Mouse (Mus musculus) liver, embryonic 16.5 days (tissue): ENCODE results near the gene Fbxo31. TPM values are rescaled to one million over a fixed set of nuclear protein-coding genes. Genes with fewer than 3 reads are reported as not detected.
A peak's percentile ranks its signal among the peaks of the same experiment; 100 is the strongest.
"Not testable (repeated sequence)": the region's sequence is repeated elsewhere in the genome, so short reads cannot be mapped to it uniquely, and the experiment has no call there.

Source experiments
- ATAC-seq: fragments of 200-750 bp; cut with Nextera tagmentation; 2 replicates; pipeline ENCODE4 v1.8.0; 2017; ENCODE audit warnings: low read depth, mild to moderate bottlenecking, moderate number of reproducible peaks, moderate library complexity
- H3K27ac ChIP-seq: fragments of 300-500 bp; sonication (generic); 2 replicates; pipeline ENCODE4 v1.5.1; 2014; ENCODE audit warnings: mild to moderate bottlenecking, low read length
- H3K27me3 ChIP-seq: fragments of 300-500 bp; sonication (generic); 2 replicates; pipeline ENCODE4 v1.6.1; 2014; ENCODE audit warnings: low read depth, low read length, mixed read lengths; ENCODE audit not compliant: control insufficient read depth, insufficient read depth
- H3K36me3 ChIP-seq: fragments of 300-500 bp; sonication (generic); 2 replicates; pipeline ENCODE4 v1.6.1; 2014; ENCODE audit warnings: mild to moderate bottlenecking; ENCODE audit not compliant: control insufficient read depth, insufficient read depth
- H3K4me1 ChIP-seq: fragments of 300-500 bp; sonication (generic); 2 replicates; pipeline ENCODE4 v1.6.1; 2014; ENCODE audit warnings: low read depth, low read length, mixed read lengths; ENCODE audit not compliant: control insufficient read depth
- H3K4me2 ChIP-seq: fragments of 300-500 bp; sonication (generic); 2 replicates; pipeline ENCODE4 v1.6.1; 2014; ENCODE audit warnings: low read depth, low read length, mixed read lengths
- H3K4me3 ChIP-seq: fragments of 300-500 bp; sonication (generic); 2 replicates; pipeline ENCODE4 v1.5.1; 2014; ENCODE audit warnings: low read depth, mild to moderate bottlenecking, low read length
- H3K9ac ChIP-seq: fragments of 300-500 bp; sonication (generic); 2 replicates; pipeline ENCODE4 v1.6.1; 2014; ENCODE audit warnings: low read depth, low read length
- H3K9me3 ChIP-seq: fragments of 300-500 bp; sonication (generic); replicated peaks from 2 replicates; pipeline ENCODE4 v1.6.1; 2016; ENCODE audit warnings: low read length; ENCODE audit not compliant: control insufficient read depth
- WGBS: fragments of 180-500 bp; shearing (Covaris S2); extraction: QIAGEN DNeasy Blood & Tissue Kit; methylation state at CpG from one replicate; pipeline ENCODE4 v1.1.7; 2014; ENCODE audit not compliant: insufficient replicate concordance; 5-methylcytosine and 5-hydroxymethylcytosine counted together
- polyA plus RNA-seq: library from polyadenylated mRNA; unstranded; fragments of >200 nt; fragmentation: Nextera tagmentation; extraction: Ambion mirVana; gene quantifications from 2 replicates; pipeline ENCODE4 v1.2.1, GENCODE M21; 2015

Fbxo31 gene
- polyA plus RNA-seq, 1 experiment from 2014 or later: 9.0 TPM

DNA sequence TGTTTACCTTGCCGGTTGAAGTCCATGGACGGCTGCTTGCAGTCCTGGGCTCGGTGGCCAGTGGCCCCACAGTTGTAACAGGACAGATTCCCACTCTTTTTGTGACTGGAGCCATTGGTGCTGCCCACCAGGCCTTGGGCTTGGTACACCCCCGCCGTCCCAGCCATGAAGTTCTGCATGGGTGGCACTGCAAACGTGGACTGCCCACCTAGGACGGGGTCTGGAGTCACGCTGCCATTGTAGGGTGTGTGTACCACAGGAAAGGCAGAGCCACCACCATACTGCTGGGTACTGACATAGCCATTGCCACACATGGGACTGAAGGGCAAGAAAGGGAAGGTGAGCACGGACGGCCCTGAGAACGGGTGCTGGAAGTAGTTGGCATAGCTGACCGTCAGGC is 25.2 kb upstream of the Fbxo31 start:
- no peaks in the 10 kb centered on the region for H3K4me1 ChIP-seq
- no peaks in the 10 kb centered on the region for H3K27me3 ChIP-seq
- no peak overlapping the region for H3K9ac ChIP-seq
- H3K36me3 ChIP-seq: no peaks in the 10 kb centered on the region
- H3K27ac ChIP-seq: no peak overlapping the region
- H3K4me3 ChIP-seq: no peak overlapping the region
- no peak for ATAC-seq
- H3K9me3 ChIP-seq: no peaks in the 10 kb centered on the region
- H3K4me2 ChIP-seq: no peak overlapping the region
- WGBS: 75% methylated on average over 12 of the region's 12 CpGs

DNA sequence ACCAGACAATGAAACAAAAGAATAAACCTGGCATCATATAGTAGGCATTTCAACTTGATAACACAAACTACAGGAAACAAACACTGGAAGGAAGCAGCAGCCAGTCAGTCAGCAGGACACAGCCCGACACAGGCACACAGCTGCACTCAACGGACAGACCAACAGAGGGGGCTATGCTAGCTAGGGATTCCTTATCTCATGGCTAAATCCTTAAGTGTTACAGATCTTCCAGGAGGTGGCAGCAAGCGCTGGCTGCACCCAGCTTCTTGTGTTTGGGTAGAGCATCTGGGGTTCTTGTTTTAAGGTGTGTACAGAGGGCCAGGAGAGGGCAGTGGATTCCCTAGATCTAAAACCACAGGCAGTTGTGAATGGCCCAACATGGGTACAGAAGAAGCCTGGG is 24.3 kb upstream of the Fbxo31 start:
- WGBS: 14% methylated on average over 3 of the region's 3 CpGs
- Histone ChIP-seq H3K9me3 (no peaks in the 10 kb centered on the region), H3K27me3 (no peaks in the 10 kb centered on the region), H3K9ac (no peak overlapping the region), H3K36me3 (peaks cover 4% of the 10 kb centered on the region; the same call in 1 of the 2 replicates), H3K27ac (no peak overlapping the region), H3K4me3 (no peak overlapping the region), H3K4me1 (no peaks in the 10 kb centered on the region), H3K4me2 (no peak overlapping the region)
- ATAC-seq: peak; percentile 30; the same call in 1 of the 2 replicates

DNA sequence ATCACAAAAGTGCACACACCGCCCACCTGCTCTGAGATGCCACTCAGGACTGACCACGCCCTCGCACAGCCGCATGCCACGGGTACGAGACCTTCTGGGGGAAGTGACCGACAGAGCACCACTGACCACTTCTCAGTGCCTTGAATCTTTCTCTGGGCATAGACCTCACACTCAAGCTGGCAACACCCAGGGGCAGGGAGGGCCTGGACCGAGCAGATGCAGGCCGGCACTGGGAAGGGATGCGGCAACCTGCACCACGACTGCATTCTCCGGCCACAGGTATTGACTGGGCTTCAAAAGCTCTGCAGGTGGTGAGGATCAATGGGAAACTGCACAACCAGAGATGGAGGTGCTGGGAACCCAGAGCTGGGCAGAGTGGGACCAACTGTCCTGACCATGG is 23.8 kb upstream of the Fbxo31 start:
- no peak overlapping the region for H3K4me2 ChIP-seq
- H3K4me1 ChIP-seq: no peaks in the 10 kb centered on the region
- H3K27ac ChIP-seq: no peak overlapping the region
- no peaks in the 10 kb centered on the region for H3K27me3 ChIP-seq
- no peak for ATAC-seq
- H3K4me3 ChIP-seq: no peak overlapping the region
- no peaks in the 10 kb centered on the region for H3K9me3 ChIP-seq
- WGBS: 80% methylated on average over 12 of the region's 12 CpGs
- peaks cover 9% of the 10 kb centered on the region; the same call in 1 of the 2 replicates for H3K36me3 ChIP-seq
- H3K9ac ChIP-seq: no peak overlapping the region

DNA sequence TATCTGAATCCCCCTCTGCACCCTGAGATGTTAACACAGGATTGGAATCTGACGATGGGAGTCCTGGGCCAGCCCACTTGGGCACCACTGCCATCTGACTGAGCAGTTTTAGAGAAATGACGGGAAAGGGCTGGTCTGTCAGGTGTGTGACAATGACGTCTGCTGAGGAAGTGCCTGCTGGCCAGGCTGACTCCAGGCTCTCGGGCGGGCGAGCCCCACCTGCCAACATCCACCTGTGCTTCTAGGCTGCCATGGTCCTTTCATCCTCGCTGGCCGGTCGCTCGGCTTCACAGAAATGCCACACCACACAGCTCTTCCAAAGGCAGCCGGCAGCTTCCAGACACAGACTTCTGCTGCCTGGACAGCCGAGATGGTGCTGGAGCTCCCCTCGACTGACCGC is 21.2 kb upstream of the Fbxo31 start:
- ATAC-seq: no peak
- H3K36me3 ChIP-seq: peaks cover 26% of the 10 kb centered on the region

DNA sequence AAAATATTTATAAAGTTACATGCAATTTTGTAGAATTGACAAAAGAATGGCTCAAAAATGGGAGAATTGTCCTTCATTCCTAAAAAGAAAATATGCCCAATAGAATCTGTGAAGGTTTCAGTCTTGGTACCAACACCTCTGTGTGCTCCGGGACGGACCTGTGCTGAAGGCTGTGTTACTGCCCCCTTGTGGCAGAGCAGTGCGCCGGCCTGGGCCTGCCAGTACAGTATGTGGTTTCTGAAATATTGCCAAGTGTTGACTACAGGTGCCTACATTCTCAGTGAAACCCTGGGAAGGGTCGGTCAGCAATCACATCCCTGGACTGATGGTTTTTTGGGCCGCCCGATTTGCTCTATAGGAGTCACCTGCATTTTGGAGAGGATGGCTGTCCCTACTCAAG is 20.3 kb upstream of the Fbxo31 start:
- no peaks in the 10 kb centered on the region for H3K4me1 ChIP-seq
- H3K36me3 ChIP-seq: peaks cover 35% of the 10 kb centered on the region
- peak; percentile 77 for ATAC-seq
- H3K9ac ChIP-seq: no peak overlapping the region
- H3K4me3 ChIP-seq: no peak overlapping the region
- H3K27me3 ChIP-seq: no peaks in the 10 kb centered on the region
- H3K4me2 ChIP-seq: no peak overlapping the region
- 26% methylated on average over 7 of the region's 7 CpGs for WGBS
- H3K27ac ChIP-seq: no peak overlapping the region
- no peaks in the 10 kb centered on the region for H3K9me3 ChIP-seq

More for the DNA sequence above, 21.2 kb upstream of the Fbxo31 start:
- no peak overlapping the region for H3K27ac ChIP-seq
- WGBS: 78% methylated on average over 14 of the region's 14 CpGs
- H3K4me3 ChIP-seq: no peak overlapping the region
- H3K9me3 ChIP-seq: no peaks in the 10 kb centered on the region
- H3K4me1 ChIP-seq: no peaks in the 10 kb centered on the region
- H3K4me2 ChIP-seq: no peak overlapping the region
- H3K9ac ChIP-seq: no peak overlapping the region
- no peaks in the 10 kb centered on the region for H3K27me3 ChIP-seq

DNA sequence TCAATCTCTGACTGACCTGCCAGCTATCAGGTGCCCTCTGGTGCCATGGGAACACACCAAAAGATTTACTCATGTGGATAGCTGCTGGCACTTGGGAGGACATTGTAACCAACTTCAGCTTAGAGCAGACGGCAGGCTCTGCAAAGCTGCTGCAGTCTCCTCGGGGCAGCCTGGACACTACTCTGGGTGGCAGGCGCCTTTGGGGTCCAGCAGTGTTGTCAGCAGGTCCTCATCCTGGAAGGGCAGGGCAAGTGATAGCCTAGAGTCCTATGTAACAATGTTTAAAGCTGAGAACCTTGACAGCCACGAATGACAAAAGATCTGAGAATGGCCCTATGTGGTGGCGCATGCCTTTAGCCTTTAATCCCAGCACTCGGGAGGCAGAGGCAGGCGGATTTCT is 19.6 kb upstream of the Fbxo31 start:
- 81% methylated on average over 7 of the region's 7 CpGs for WGBS
- Histone ChIP-seq H3K27me3 (no peaks in the 10 kb centered on the region), H3K9ac (no peak overlapping the region), H3K4me2 (no peak overlapping the region), H3K4me1 (no peaks in the 10 kb centered on the region), H3K4me3 (no peak overlapping the region), H3K36me3 (peaks cover 42% of the 10 kb centered on the region), H3K9me3 (no peaks in the 10 kb centered on the region), H3K27ac (no peak overlapping the region)
- no peak for ATAC-seq

DNA sequence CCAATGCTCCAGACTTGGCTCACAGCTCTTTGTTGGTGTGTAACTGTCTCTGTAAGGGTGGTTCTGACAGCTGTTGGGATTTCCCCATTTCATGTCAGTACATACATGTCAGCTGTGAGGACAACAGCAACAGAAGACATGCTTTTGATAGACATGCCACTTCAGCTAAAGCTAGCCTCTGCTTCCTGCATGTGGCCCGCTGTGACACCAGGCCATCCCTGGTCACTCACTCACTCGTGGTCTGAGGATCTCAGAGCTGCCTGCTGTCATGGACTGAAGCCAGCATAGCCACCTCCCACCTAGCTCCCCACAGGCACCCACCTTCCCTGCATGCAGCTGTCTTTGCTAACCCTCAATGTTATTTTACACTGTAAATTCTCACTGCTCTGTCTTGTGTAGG is 18.9 kb upstream of the Fbxo31 start:
- H3K9ac ChIP-seq, H3K4me1 ChIP-seq, H3K4me2 ChIP-seq, H3K4me3 ChIP-seq, ATAC-seq, H3K9me3 ChIP-seq, H3K27ac ChIP-seq, H3K27me3 ChIP-seq: not testable (repeated sequence)
- 80% methylated on average over 2 of the region's 2 CpGs for WGBS
- H3K36me3 ChIP-seq: peaks cover 42% of the 10 kb centered on the region

DNA sequence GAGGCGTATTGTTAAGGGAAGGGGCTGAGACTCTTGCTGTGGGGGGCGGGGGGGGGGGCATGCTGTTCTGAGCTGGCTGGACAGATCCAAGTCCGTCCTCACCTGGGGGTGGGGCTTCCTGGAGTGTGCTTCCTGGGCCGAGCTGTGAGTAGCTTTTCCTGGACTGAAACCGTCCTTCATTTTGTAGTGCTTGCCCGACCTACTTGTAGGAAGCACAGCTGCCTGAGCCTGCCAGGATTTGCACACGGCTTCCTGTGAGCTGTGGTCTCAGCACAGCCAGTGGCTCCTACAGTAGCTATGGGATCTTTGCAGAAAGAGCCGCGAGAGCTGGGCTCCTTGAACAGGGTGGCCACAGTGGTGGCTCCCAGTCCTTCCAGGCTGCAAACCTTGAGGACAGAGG is 15.4 kb upstream of the Fbxo31 start:
- Histone ChIP-seq H3K9me3 (no peaks in the 10 kb centered on the region), H3K27ac (no peak overlapping the region), H3K9ac (no peak overlapping the region), H3K4me3 (no peak overlapping the region), H3K36me3 (peaks cover 42% of the 10 kb centered on the region), H3K4me2 (no peak overlapping the region), H3K4me1 (peaks cover 28% of the 10 kb centered on the region), H3K27me3 (no peaks in the 10 kb centered on the region)
- no peak for ATAC-seq
- 70% methylated on average over 9 of the region's 9 CpGs for WGBS

DNA sequence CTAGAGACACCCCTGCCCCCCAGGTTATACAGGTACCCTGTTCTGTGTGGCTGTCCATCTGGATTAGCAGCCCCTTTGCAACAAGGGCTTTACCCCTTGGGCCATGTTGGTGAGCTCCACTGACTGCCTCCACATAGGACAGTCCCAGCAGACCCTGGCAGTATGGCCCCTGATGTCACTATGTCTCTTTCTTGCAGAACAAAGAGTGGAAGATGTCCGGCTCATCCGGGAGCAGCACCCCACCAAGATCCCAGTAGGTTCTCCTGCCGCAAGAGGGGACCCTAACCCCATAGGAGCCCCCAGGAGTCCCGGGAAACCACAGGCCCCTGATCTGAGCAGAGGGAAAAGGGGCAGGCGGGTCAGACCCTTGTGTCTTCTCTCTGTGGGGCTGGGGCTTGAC is 14.7 kb upstream of the Fbxo31 start:
- peaks cover 42% of the 10 kb centered on the region for H3K36me3 ChIP-seq
- H3K9ac ChIP-seq: no peak overlapping the region
- no peaks in the 10 kb centered on the region for H3K27me3 ChIP-seq
- no peak overlapping the region for H3K4me3 ChIP-seq
- no peaks in the 10 kb centered on the region for H3K9me3 ChIP-seq
- WGBS: 82% methylated on average over 5 of the region's 5 CpGs
- no peak overlapping the region for H3K4me2 ChIP-seq
- peaks cover 34% of the 10 kb centered on the region for H3K4me1 ChIP-seq
- H3K27ac ChIP-seq: no peak overlapping the region
- ATAC-seq: no peak
